Mouse (Mus musculus) monocyte, adult 59 days (primary cell): ENCODE measurements around the gene Zfp369. TPM values are rescaled to one million over a fixed set of nuclear protein-coding genes. Genes with fewer than 3 reads are reported as not detected.

ENCODE experiments used
- total RNA-seq, 2 experiments: library from RNA; stranded (reverse); gene quantifications; one replicate each; pipeline ENCODE4 v1.2.4; 2023

The Zfp369 gene
- 10 to 100 TPM; 25.1 to 27.0 TPM for total RNA-seq

DNA sequence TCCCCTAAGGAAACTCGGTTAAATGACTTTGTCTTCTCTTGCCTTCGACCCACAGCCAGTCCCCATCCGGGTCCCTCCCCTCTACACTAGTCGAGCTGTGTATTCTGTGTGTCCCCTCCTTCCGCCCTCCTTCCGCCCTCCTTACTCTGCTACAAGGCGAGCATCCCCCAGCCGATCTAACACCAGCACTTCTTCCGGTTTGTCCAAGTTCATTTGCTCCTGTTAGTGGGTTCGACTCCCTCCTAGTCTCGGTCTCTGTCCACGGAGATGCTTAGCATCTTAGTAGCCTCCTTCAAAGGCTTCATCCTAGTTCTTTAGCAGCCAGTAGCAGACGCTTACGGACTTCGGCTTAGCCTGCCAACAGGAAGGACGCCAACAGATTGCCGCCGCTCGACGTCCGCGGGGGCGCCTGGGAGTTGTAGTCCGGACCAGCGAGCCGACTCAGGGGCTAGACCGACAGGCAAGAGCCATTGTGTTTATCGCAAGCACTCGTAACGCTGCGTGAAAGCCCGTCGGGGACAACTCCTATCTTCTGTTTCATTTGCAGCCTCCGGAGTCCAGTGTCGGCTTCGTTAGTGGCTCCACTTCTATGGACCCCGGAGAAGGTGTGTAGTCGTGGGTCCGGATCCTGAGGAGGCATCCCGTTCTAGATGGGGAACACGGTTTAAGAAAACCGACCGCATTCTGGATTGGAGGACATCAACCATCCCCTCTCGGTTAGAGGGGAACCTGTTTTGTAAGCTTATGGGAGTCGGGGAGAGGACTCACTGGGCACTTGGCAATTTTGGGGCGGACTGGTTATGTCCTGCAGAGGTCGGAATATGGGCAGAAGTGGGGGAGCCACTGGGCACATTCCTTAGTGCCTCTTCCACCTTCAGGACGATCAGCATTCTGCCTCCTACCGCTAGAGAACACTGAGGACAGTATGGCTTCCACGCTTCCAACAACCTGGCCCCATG is at the start of gene Zfp369:
Gene Zfp369 (plus strand): TSS at position 432 of the 959 bp plus-strand sequence.

GRCm38 (mm10) chr13:65259239-65259638 is 19.4 kb upstream of the Zfp369 start, which contains the start of gene Gm10775:
TSS of gene Gm10775 (plus strand) at chr13:65259539.

Other genes with a start within 250 kb of the Zfp369 start
- not detected for gene Spata31d1c, start 245.8 kb upstream of the Zfp369 start, total RNA-seq
- not detected for gene Prss47, start 226.1 kb upstream of the Zfp369 start, total RNA-seq
- 100 to 1,000 TPM; 116 to 120 TPM for gene Mfsd14b, start 165.8 kb upstream of the Zfp369 start, total RNA-seq
- gene Olfr465-ps1, start 140.7 kb upstream of the Zfp369 start, total RNA-seq, result not detected
- not detected for gene Olfr466, start 128.6 kb upstream of the Zfp369 start, total RNA-seq
- not detected for gene Nlrp4f, start 72.8 kb upstream of the Zfp369 start, total RNA-seq
- gene Gm10775, start 19.3 kb upstream of the Zfp369 start, total RNA-seq, result not detected
- not detected for gene Gm10139, start 233.9 kb downstream of the Zfp369 start, total RNA-seq